Mouse (Mus musculus) kidney, postnatal 14 days (tissue): Measurements from ENCODE around the gene Notch2.
"Not testable (repeated sequence)": the region's sequence is repeated elsewhere in the genome, so short reads cannot be mapped to it uniquely, and the experiment has no call there.

Experiments
- DNase-seq: peaks from one replicate; pipeline ENCODE4 v3.0.0; 2022; ENCODE audit warnings: mixed read lengths

Gene Notch2

DNA sequence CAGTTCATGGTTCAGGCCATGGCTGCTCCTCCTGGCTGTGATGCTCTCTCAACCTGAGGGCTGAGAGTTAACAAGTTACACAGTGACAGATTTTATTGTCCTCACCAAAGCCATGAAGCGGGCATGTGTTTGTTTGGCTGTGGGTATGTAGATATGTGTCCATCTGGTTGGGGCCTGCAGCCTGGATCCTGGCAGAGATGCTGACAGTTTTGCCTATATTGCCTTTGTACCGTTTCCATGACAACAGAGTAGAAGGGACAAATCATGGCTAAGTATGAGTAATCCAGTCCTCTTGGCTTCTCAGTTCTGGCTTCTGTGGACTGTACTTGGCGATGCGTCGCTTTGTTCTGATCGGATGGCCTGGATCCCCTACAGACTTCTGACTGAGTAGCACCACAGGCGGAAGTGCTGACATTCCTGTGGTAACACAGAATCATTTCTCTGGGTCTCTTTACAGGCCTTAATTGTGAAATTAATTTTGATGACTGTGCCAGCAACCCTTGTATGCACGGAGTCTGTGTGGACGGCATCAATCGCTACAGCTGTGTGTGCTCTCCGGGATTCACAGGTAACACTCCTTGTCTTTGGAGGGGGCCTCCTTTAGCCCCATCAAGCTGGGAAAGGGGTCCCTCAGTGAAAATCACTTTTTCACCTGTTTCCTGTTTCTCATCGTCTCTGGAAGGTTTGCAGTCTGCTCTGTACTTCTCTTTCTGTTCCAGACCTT, 93.4 kb downstream of the Notch2 start:
- no peak for DNase-seq

DNA sequence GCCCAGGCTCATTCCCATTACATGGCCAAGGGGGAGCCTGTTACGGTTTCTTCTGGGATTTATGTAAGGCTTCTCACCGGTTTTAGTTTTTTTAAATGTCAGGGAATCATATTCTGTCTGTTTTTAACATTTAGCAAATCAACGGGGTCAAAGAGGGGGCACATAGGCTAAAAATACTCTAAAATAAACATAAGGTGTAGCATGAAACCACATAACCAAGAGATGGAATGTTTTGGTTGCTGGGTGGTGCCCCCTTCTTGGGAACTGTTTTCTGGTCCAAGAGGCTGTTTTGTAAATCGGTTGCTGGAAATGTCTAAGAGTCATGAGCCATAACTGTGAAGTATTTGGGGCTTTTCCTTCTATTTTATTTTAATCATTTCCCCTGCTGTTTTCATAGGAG, 95.1 kb downstream of the Notch2 start:
- no peak for DNase-seq

- DNase-seq = no peak
Measured at GRCm38 (mm10) chr3:98108866-98109265, 95.5 kb downstream of the Notch2 start.

GRCm38 (mm10) chr3:98110610-98111009, 97.3 kb downstream of the Notch2 start:
- peak; percentile 54 for DNase-seq

DNA sequence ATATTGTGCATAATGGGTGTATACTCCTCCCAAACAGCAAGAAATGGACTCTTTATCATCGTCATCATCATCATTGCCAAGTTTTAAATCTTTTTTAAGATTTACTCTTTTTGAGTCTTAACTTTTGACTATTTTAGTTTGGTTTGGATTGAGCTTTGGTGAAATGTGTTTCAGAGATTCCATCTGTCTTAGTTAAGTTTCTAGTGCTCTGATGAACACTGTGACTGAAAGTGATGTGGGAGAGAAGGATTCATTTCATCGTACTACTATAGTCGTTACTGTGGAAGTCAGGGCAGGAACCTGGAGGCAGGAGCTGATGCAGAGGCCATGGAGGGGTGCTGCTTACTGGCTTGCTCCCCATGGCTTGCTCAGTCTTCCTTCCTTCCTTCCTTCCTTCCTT, 104.9 kb downstream of the Notch2 start:
- no peak for DNase-seq

DNA sequence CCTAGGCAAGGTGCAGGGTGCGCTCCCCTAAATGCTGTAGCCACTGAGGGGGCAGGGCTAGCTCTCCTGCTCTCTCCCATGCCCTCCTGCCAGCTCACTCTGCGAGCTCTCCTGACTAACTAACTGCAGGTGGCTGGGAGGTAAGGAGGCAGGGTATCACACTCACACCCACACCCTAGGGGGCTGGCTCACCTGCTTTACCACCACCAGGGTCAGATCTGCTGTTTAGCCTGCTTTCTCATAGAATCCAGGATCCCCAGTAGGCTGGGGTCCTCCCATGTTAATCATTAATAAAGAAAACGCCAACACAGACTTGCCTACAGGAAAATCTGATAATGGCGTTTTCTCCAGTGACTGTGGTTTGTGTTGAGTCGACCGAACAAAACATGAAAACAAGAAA, 106.0 kb downstream of the Notch2 start:
- no peak for DNase-seq

DNA sequence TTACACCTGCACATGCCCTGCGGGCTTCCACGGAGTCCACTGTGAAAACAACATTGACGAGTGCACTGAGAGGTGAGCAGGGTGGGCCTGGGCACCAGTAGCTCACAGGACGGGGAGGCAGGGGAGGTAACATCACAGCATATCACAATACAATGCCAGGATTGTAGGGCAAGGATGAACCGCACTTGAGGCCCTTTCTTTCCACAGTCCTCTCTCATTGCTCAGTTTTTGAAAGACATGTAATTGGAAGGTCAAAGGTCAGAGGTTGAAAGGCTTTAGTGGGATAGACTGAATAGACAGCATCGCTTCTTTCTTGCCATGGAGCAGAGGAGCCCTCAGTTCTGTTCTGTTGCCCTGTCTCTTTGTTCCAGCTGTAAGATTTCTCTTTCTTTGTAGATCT, 107.6 kb downstream of the Notch2 start:
- no peak for DNase-seq

DNA sequence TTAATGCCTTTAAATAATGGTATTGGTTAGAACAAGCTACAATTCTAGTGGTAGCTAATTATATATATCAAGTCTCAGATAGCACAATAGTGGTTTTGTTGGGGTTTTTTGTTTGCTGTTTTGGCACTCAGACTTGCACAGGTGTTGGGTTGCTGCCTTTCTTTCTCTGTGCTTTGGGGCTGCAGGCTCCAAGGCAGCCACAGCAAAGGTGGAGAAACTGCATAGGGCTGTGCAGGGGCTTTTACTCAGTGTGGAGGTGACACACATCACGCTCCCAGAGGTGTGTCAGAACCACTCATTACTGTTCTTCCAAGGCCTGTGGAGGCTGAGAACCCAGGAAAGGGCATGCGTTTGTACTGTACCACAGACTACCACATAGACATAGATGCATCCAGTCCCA, 114.4 kb downstream of the Notch2 start:
- DNase-seq = no peak

GRCm38 (mm10) chr3:98128716-98129115, 115.4 kb downstream of the Notch2 start:
- no peak for DNase-seq

DNA sequence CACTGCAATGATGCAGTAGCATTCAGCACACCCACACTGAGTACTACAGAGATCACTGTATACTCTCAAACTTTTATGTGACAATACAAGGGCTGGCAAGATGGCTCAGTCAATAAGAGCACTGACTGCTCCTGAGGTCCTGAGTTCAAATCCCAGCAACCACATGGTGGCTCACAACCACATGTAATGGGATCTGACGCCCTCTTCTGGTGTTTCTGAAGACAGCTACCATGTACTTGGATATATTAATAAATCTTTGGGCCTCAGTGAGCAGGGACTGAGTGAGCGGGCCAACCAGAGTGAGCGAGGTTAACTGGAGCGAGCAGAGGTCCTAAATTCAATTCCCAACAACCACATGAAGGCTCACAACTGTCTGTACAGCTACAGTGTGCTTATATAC, 118.8 kb downstream of the Notch2 start:
- not testable (repeated sequence) for DNase-seq

- no peak for DNase-seq
Measured at GRCm38 (mm10) chr3:98132636-98133035, 119.3 kb downstream of the Notch2 start.

DNA sequence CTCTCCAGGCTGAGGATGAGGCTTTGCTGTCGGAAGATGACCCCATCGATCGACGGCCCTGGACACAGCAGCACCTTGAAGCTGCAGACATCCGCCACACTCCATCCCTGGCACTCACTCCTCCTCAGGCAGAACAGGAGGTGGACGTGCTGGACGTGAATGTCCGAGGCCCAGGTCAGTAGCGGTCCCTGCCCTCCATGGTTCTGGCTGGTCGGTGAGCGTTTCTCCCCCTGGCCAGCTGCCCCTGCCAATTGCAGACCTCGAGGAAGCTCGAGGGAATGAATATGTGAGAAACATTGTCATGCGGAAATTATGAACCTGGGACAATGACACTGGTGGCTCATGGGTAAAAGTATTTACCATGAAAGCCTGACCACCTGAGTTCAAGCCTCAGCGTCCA, 128.1 kb downstream of the Notch2 start:
- DNase-seq = no peak

GRCm38 (mm10) chr3:98142862-98143261, 129.5 kb downstream of the Notch2 start:
- no peak for DNase-seq

DNA sequence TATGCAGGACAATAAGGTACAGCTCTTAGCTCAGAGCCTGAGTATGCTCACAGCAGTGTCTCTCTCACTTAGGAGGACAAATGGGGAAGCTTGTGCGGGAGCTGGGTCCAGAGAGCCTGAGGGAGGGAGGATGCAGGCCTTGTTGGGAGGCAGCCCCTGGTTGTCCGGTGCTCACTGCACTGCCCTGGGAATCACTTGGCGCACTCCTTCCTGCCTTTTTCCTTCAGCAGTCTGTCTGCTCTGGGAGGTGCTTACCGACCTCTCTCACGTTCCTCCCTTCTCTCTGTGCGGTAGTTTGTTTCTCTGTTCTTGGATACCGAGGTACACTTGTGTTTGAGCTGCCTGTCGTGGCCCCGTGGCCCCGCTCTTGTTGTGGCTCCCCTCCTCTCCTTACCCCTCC, 131.9 kb downstream of the Notch2 start:
- no peak for DNase-seq

DNA sequence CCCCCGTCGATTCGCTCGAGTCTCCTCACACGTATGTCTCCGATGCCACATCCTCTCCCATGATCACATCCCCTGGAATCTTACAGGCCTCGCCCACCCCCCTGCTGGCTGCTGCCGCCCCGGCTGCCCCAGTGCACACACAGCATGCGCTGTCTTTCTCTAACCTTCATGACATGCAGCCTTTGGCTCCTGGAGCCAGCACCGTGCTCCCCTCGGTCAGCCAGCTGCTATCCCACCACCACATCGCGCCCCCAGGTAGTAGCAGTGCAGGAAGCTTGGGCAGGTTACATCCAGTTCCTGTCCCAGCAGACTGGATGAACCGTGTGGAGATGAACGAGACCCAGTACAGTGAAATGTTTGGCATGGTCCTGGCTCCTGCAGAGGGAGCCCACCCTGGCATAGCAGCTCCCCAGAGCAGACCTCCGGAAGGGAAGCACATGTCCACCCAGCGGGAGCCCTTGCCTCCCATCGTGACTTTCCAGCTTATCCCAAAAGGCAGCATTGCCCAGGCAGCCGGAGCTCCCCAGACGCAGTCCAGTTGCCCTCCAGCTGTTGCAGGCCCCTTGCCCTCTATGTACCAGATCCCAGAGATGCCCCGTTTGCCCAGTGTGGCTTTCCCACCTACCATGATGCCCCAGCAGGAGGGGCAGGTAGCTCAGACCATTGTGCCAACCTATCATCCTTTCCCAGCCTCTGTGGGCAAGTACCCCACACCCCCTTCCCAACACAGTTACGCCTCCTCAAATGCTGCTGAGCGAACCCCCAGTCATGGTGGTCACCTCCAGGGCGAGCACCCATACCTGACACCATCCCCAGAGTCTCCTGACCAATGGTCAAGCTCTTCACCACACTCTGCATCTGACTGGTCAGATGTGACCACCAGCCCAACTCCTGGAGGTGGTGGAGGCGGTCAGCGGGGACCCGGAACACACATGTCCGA, 133.4 kb downstream of the Notch2 start:
- DNase-seq = no peak

GRCm38 (mm10) chr3:98147706-98148105, 134.4 kb downstream of the Notch2 start:
- DNase-seq = no peak

- DNase-seq = no peak
Measured at GRCm38 (mm10) chr3:98149881-98150280, 136.6 kb downstream of the Notch2 start.

DNA sequence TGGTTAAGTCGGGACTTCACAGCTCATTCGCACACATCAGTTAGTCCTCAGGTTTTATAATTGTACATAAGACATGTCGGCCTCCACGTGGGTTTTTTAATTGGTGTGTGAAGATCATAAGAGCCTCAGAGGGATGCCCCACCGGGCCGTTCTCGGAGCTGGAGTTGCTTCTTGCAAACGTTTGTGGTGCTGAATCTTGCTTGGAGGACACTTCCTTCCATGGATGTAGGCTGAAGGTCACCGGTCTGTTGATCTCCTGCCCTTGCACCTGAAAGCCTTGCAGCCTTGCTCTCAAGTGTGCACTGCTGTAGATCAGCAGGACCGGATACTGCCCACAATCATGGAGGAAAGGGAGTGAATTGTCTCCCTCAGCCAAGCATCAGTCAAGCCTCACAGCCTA, 137.7 kb downstream of the Notch2 start:
- no peak for DNase-seq

DNA sequence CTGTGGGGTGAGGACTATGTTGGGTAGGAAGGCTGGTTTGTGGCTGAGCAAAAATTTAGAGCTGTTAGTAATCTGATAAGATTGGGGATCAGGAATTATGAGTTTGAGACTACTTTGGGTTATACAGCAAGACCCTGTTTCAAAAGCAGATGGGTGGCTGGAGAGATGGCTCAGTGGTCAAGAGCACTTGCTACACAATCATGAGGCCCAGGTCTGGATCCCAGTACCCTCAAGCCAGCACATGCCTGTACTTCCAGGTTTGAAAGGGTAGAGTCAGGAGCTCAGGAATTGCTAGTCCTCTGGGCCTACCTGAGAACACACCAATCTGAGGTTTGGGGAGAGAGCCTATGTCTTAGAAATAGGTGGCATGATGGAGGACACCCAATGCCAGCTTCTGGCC, 140.1 kb downstream of the Notch2 start:
- no peak for DNase-seq

GRCm38 (mm10) chr3:98156158-98156557, 142.8 kb downstream of the Notch2 start:
- no peak for DNase-seq

GRCm38 (mm10) chr3:98157073-98157472, 143.7 kb downstream of the Notch2 start:
- no peak for DNase-seq

- no peak for DNase-seq
Measured at GRCm38 (mm10) chr3:98157585-98157984, 144.3 kb downstream of the Notch2 start.

DNA sequence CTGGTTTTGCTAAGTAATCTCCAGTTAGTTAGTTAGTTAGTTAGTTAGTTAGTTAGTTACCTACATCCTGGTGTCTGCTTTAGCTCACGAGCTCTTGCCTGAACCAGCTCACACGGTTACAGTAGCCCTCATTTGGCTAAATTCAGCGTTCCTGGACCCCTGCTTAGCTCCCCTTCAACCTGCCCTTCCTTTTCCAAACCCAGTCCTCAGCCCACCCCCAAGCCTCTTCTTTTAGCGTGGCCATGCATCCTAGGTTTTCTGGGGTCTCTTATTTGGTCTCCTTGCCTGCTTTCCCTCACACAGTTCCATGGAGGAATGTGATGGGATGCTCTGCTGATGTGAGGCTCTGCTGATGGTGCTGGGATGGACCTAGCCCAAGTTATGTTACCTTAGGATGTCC, 145.3 kb downstream of the Notch2 start:
- DNase-seq = no peak

GRCm38 (mm10) chr3:98159289-98159688, 146.0 kb downstream of the Notch2 start:
- DNase-seq = no peak
